Mouse (Mus musculus) neural tube, embryonic 14.5 days (tissue): ENCODE data around the gene Ppil1. TPM values are rescaled to one million over a fixed set of nuclear protein-coding genes. Genes with fewer than 3 reads are reported as not detected.

Source experiments
- ATAC-seq: fragments of 200-750 bp; cut with Nextera tagmentation; 2 replicates; pipeline ENCODE4 v1.8.0; 2017; ENCODE audit warnings: low read depth, mild to moderate bottlenecking, moderate TSS enrichment, moderate library complexity
- H3K27ac ChIP-seq: fragments of 300-500 bp; sonication (generic); 2 replicates; pipeline ENCODE4 v1.5.1; 2014; ENCODE audit warnings: low read depth, mild to moderate bottlenecking, control low read depth, low read length, moderate library complexity, mixed read lengths
- H3K27me3 ChIP-seq: fragments of 300-500 bp; sonication (generic); 2 replicates; pipeline ENCODE4 v1.6.1; 2014; ENCODE audit warnings: low read length; ENCODE audit not compliant: control insufficient read depth, insufficient read depth
- H3K36me3 ChIP-seq: fragments of 300-500 bp; sonication (generic); 2 replicates; pipeline ENCODE4 v1.6.1; 2014; ENCODE audit warnings: low read length, mixed read lengths; ENCODE audit not compliant: control insufficient read depth, insufficient read depth
- H3K4me1 ChIP-seq: fragments of 300-500 bp; sonication (generic); 2 replicates; pipeline ENCODE4 v1.6.1; 2014; ENCODE audit warnings: low read length; ENCODE audit not compliant: control insufficient read depth, insufficient read depth
- H3K4me2 ChIP-seq: fragments of 300-500 bp; sonication (generic); 2 replicates; pipeline ENCODE4 v1.6.1; 2014; ENCODE audit warnings: mild to moderate bottlenecking, low read depth, low read length, control low read depth
- H3K4me3 ChIP-seq: fragments of 300-500 bp; sonication (generic); 2 replicates; pipeline ENCODE4 v1.5.1; 2014; ENCODE audit warnings: low read depth, low read length, control low read depth, mixed read lengths
- H3K9ac ChIP-seq: fragments of 300-500 bp; sonication (generic); replicated peaks from 2 replicates; pipeline ENCODE4 v1.6.1; 2014; ENCODE audit warnings: low read depth, mild to moderate bottlenecking, control low read depth, low read length, mixed read lengths
- H3K9me3 ChIP-seq: fragments of 300-500 bp; sonication (generic); 2 replicates; pipeline ENCODE4 v1.6.1; 2016; ENCODE audit warnings: low read length; ENCODE audit not compliant: control insufficient read depth
- WGBS: fragments of 180-500 bp; shearing (Covaris S2); extraction: QIAGEN DNeasy Blood & Tissue Kit; methylation state at CpG from one replicate; pipeline ENCODE4 v1.1.7; 2014; 5-methylcytosine and 5-hydroxymethylcytosine counted together
- polyA plus RNA-seq: library from polyadenylated mRNA; unstranded; fragments of >200 nt; fragmentation: Nextera tagmentation; extraction: Ambion mirVana; gene quantifications from 2 replicates; pipeline ENCODE4 v1.2.1, GENCODE M21; 2014

Ppil1 gene
- polyA plus RNA-seq, 1 experiment from 2014 or later: 96.4 TPM

DNA sequence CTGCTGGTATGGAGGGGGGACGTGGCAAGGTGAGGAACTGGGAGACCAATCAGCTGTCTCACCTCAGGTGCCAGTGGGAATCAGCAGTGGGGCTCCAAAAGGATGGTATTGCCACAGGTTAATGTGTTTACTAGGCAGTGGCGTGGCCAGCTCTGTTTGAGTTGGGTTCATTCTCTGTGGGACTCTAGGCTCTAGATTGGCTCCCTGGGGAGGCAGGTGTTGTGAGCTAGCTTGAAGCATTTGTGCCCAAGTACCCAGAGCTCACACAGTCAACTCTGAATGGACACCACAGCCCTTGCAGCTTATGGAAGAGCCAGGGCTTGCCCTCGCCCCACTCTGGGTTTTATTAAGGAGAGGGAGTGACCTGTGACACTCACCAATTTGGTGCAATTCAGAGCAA, 39.9 kb upstream of the Ppil1 start:
- 62% methylated on average over 3 of the region's 3 CpGs for WGBS
- H3K27ac ChIP-seq: no peak overlapping the region
- no peaks in the 10 kb centered on the region for H3K9me3 ChIP-seq
- H3K27me3 ChIP-seq: no peaks in the 10 kb centered on the region
- H3K4me2 ChIP-seq: no peak overlapping the region
- H3K9ac ChIP-seq: no peak overlapping the region
- no peaks in the 10 kb centered on the region for H3K4me1 ChIP-seq
- H3K36me3 ChIP-seq: peaks cover 9% of the 10 kb centered on the region; the same call in 1 of the 2 replicates
- no peak overlapping the region for H3K4me3 ChIP-seq
- ATAC-seq: no peak

DNA sequence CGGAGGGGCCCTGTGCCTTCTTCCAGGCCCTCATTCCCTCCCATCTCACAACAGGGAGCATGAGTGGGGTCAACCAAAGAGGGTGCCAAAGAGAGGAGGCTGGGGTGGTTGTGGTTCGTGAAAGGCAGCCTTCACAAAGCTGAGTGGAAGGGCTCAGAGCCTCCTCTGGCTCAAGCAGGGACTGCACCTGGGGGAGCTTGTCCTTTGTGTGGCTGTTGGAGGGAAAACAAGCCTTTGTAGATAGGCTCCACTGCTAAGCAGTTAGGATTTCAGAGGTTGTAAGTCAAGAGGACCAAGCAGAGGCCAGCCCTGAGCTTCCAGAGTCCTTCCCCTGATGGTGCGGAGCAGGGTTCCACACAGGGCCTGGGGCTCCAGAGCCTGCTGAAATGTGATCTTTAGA, 39.1 kb upstream of the Ppil1 start:
- Histone ChIP-seq H3K9ac (no peak overlapping the region), H3K27me3 (no peaks in the 10 kb centered on the region), H3K4me1 (no peaks in the 10 kb centered on the region), H3K9me3 (no peaks in the 10 kb centered on the region), H3K36me3 (peaks cover 16% of the 10 kb centered on the region; the same call in 1 of the 2 replicates), H3K27ac (no peak overlapping the region; the same call in 1 of the 2 replicates), H3K4me3 (no peak overlapping the region), H3K4me2 (no peak overlapping the region)
- 58% methylated on average over 3 of the region's 3 CpGs for WGBS
- ATAC-seq: no peak

DNA sequence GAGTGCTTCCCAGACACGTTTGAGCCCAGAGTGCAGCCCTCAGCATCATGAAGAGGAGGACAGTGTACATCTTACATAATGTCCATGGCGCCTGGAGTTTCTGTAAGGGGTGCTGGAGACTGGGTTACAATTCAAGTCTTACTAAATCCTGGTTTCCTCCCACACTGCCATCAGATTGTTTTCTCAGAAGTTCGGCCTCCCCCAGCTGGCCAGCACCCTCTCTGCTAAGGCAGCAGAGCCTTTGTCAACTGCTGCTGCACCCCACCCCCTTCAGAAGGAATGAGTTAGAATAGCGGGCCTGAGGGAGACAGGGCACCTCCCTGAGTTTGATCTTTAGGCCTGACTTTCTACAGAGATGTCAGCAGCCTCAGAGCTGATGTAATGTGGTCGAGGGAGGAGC, 38.2 kb upstream of the Ppil1 start:
- Histone ChIP-seq H3K4me2 (no peak overlapping the region), H3K4me1 (no peaks in the 10 kb centered on the region), H3K27me3 (no peaks in the 10 kb centered on the region), H3K9me3 (no peaks in the 10 kb centered on the region), H3K36me3 (peaks cover 16% of the 10 kb centered on the region; the same call in 1 of the 2 replicates), H3K27ac (no peak overlapping the region), H3K9ac (no peak overlapping the region), H3K4me3 (no peak overlapping the region)
- WGBS: 76% methylated on average over 5 of the region's 5 CpGs
- ATAC-seq: no peak

DNA sequence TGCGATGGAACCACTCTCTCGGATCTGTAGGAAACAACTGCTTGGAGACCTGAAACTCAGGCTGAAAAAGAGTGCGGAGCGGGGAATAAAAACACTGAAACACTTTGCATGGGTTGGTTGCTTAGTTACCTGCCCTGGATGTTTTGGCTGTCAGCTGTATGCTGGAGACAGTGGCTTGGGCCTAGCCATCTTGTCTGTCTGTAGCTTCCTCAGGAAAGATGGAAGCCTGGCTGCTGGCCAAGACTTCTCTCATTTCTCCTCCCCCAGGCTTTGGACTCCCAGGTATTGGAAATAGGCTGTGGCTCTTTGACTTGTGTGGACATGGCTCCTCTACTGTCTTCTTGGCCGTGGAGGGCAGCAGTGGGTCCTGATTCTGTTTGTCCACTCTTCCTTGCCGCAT, 37.4 kb upstream of the Ppil1 start:
- WGBS: 95% methylated on average over 6 of the region's 6 CpGs
- H3K9me3 ChIP-seq: no peaks in the 10 kb centered on the region
- H3K4me1 ChIP-seq: no peaks in the 10 kb centered on the region
- no peak overlapping the region for H3K4me2 ChIP-seq
- H3K36me3 ChIP-seq: peaks cover 22% of the 10 kb centered on the region; the same call in 1 of the 2 replicates
- H3K27ac ChIP-seq: no peak overlapping the region
- H3K27me3 ChIP-seq: no peaks in the 10 kb centered on the region
- no peak overlapping the region for H3K4me3 ChIP-seq
- ATAC-seq: no peak
- no peak overlapping the region for H3K9ac ChIP-seq

DNA sequence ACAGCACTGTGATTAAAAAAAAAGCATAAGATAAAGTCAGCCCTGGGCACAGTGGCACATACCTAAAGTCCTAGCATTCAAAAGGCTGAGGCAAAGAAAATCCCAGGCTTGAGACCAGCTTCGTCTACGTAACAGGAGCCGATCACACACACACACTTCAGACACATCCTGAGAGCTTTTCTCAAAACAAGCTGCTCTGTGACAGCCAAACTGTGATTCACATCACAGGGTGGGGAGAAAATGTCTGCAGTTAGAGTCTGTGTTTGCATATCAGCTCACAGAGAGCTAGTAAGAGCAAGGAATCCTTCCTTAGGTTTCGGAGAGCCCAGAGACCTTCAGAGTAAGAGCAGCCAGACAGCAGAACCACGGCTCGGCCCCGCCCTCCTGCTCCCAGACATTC, 36.9 kb upstream of the Ppil1 start:
- Histone ChIP-seq H3K4me2 (no peak overlapping the region), H3K27me3 (no peaks in the 10 kb centered on the region), H3K36me3 (peaks cover 22% of the 10 kb centered on the region; the same call in 1 of the 2 replicates), H3K9ac (no peak overlapping the region), H3K27ac (no peak overlapping the region), H3K4me3 (no peak overlapping the region), H3K9me3 (no peaks in the 10 kb centered on the region), H3K4me1 (no peaks in the 10 kb centered on the region)
- WGBS: 93% methylated on average over 7 of the region's 7 CpGs
- no peak for ATAC-seq

DNA sequence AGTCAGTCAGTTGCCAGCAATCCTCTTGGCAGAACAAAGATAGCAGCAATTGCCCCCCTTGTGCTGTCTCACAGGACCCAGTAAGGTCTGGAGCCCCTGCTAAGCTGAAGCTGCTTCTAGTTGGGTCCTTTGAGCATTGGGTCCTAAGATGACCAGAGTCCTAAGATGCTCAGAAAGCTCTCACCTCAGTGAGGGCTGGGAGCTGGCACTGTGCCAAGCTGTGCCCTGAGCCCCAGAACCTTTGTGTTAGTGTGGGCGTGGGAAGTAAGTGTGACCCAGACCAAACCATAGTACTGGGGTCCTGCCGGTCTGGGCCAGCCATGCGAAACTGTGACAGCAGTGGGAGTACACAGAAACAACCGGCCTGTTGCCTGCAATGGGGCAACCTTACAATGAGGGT, 35.3 kb upstream of the Ppil1 start:
- no peak overlapping the region for H3K4me2 ChIP-seq
- peaks cover 26% of the 10 kb centered on the region; the same call in 1 of the 2 replicates for H3K36me3 ChIP-seq

DNA sequence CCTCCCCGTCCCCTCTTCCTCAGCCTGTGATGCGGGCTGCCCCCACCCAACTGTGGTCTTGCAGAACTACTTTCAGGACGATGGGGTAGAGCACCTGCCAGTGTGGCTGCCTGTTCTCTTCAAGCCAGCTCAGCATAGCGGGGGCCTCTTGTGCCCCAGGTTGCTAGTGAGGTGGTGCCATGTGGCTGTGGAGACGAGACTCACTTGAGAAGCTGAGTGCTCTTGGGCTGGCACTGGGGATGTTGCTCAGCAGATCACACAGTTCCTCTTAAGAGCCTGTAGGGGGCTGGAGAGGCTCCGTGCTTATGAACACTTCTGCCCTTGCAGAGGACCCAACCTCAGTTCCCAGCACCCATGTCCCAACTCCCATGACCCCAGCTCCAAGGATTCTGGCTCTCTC, 33.8 kb upstream of the Ppil1 start:
- H3K9me3 ChIP-seq: no peaks in the 10 kb centered on the region
- no peak overlapping the region for H3K4me2 ChIP-seq
- H3K9ac ChIP-seq: no peak overlapping the region
- no peaks in the 10 kb centered on the region for H3K27me3 ChIP-seq
- peaks cover 31% of the 10 kb centered on the region; the same call in 1 of the 2 replicates for H3K36me3 ChIP-seq
- no peak overlapping the region for H3K4me3 ChIP-seq
- WGBS: 88% methylated on average over 6 of the region's 6 CpGs
- ATAC-seq: no peak
- H3K4me1 ChIP-seq: no peaks in the 10 kb centered on the region
- no peak overlapping the region for H3K27ac ChIP-seq

More for the DNA sequence above, 35.3 kb upstream of the Ppil1 start:
- Histone ChIP-seq H3K9me3 (no peaks in the 10 kb centered on the region), H3K4me3 (no peak overlapping the region), H3K4me1 (no peaks in the 10 kb centered on the region), H3K27ac (no peak overlapping the region), H3K9ac (no peak overlapping the region), H3K27me3 (no peaks in the 10 kb centered on the region)
- WGBS: 90% methylated on average over 4 of the region's 4 CpGs
- no peak for ATAC-seq

DNA sequence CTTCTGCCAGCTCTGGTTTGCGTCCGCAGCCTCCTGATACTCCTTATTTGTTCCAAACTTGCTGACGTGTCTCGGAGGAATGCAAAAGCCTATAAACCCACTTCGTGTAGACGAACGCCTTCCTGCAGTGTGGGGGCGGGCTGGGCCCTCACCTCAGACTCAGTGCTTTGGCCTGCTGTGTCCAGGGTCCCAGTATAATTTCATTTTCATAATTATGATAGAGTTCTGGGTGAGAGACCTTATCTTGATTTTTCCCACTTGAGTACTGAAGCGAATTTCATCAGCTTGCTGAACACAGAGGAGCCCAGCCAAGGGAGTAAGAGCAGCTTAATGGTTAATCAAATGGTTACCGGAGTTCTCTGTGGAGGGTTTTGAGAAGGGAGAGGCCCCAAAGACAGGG, 33.3 kb upstream of the Ppil1 start:
- H3K36me3 ChIP-seq: peaks cover 31% of the 10 kb centered on the region; the same call in 1 of the 2 replicates
- H3K4me2 ChIP-seq: no peak overlapping the region
- no peaks in the 10 kb centered on the region for H3K4me1 ChIP-seq
- no peak overlapping the region for H3K4me3 ChIP-seq
- no peak overlapping the region for H3K27ac ChIP-seq
- H3K9ac ChIP-seq: no peak overlapping the region
- no peaks in the 10 kb centered on the region for H3K9me3 ChIP-seq
- ATAC-seq: no peak
- 81% methylated on average over 10 of the region's 10 CpGs for WGBS
- no peaks in the 10 kb centered on the region for H3K27me3 ChIP-seq

DNA sequence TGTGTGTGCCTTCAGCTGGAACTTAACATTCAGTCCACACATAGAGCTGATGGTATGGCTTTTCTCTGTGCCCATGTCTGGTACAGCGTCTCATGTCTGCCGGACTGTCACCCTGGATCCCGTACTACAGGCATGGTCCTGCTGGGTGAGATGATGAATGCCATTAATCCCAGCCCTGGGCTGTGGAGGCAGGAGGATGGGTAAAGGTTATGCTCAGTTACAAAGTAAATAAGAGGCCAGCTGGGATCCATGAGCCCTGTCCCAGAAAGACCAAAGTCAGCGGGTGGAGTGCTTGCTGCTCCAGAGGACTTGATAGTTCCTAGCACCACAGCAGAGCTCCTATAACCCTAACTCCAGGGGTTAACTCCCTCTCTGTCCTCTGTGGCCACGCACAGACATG, 31.8 kb upstream of the Ppil1 start:
- Histone ChIP-seq H3K27me3 (no peaks in the 10 kb centered on the region), H3K36me3 (peaks cover 29% of the 10 kb centered on the region; the same call in 1 of the 2 replicates), H3K4me1 (no peaks in the 10 kb centered on the region), H3K4me3 (no peak overlapping the region), H3K9me3 (no peaks in the 10 kb centered on the region), H3K4me2 (no peak overlapping the region), H3K27ac (no peak overlapping the region), H3K9ac (no peak overlapping the region)
- ATAC-seq: no peak
- 80% methylated on average over 5 of the region's 5 CpGs for WGBS
